Mouse (Mus musculus) testis, adult 2 months (tissue): ENCODE measurements around the gene Ehmt1.

Source experiments
- CTCF ChIP-seq: fragments of 200-500 bp; IDR thresholded peaks from 2 replicates; pipeline ENCODE4 v1.5.1; 2012; ENCODE audit warnings: low read depth, mild to moderate bottlenecking, inconsistent platforms, low read length, moderate library complexity; ENCODE audit not compliant: control insufficient read depth, insufficient read depth, insufficient replicate concordance
- POLR2A ChIP-seq: fragments of 200-500 bp; IDR thresholded peaks from 2 replicates; pipeline ENCODE4 v1.6.1; 2012; ENCODE audit warnings: low read depth, mild to moderate bottlenecking, inconsistent platforms, low read length, moderate library complexity; ENCODE audit not compliant: control insufficient read depth

DNA sequence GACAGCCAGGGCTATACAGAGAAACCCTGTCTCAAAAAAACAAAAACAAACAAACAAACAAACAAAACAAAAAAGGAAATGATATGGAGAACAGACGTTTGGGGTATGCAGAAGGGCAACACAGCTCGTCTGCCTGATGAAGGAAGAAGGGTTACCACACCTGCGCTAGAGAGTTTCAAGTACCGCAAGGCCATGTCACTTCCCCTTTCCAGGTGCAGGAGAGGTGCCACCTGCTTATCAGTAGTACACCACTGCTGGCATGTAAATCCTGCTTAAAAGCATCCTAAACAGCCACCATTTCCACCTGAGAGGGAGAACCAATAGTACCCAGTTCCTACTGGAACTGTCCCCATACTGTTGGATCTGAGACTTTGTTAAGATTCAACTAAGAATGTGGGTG is 113.8 kb downstream of the Ehmt1 start:
- TF ChIP-seq POLR2A (no peak), CTCF (no peak)
